Mouse (Mus musculus): Measurements from ENCODE around the gene Hist1h2ba. TPM values are rescaled to one million over a fixed set of nuclear protein-coding genes. Genes with fewer than 3 reads are reported as not detected.
A peak's percentile ranks its signal among the peaks of the same experiment; 100 is the strongest.

The Hist1h2ba gene
- polyA plus RNA-seq, 1 experiment from 2014 or later: not detected

DNA sequence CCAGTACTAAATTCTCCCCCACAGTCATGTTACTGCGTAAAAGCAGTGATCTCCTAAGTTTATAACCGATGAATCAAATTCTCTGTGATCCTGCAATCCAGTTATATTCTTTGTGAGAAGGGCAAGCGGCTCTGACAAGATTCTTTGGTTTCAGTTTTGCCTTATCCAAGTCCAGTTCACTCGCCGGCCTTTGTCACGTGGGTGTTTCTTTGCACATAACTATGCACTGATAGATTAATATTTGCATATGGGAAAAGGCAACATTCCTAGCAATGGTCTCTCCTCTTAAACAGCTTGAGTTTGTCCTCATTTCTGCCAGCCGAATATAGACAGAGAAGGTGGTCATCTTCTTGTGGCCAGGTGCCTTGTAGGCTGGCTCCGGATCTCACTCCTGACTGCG, 3.5 kb downstream of the Hist1h2ba start:
- no peaks in the 10 kb centered on the region for H3K9me3 ChIP-seq (replicated peaks; ENCODE audit: low read length)
- H3K4me2 ChIP-seq (ENCODE audit: low read length): no peak overlapping the region
- no peak overlapping the region for H3K27ac ChIP-seq
- DNase-seq (ENCODE audit: low spot score): no peak
- no peaks in the 10 kb centered on the region for H3K4me1 ChIP-seq (replicated peaks; ENCODE audit: insufficient read depth, low read length)
- WGBS: 78% methylated on average over 9 of the region's 9 CpGs
- no peak overlapping the region for H3K9ac ChIP-seq (ENCODE audit: low read depth, low read length)
- no peak for TF ChIP-seq CTCF (IDR thresholded peaks at IDR 0.05; ENCODE audit: low read depth)
- ATAC-seq (replicated peaks; ENCODE audit: low FRiP score, low read depth): no peak
- H3K27me3 ChIP-seq (ENCODE audit: insufficient read depth, low read length): no peaks in the 10 kb centered on the region
- H3K4me3 ChIP-seq (replicated peaks; ENCODE audit: low read depth, low read length): no peak overlapping the region
- H3K36me3 ChIP-seq (ENCODE audit: insufficient read depth, low read length): no peaks in the 10 kb centered on the region

DNA sequence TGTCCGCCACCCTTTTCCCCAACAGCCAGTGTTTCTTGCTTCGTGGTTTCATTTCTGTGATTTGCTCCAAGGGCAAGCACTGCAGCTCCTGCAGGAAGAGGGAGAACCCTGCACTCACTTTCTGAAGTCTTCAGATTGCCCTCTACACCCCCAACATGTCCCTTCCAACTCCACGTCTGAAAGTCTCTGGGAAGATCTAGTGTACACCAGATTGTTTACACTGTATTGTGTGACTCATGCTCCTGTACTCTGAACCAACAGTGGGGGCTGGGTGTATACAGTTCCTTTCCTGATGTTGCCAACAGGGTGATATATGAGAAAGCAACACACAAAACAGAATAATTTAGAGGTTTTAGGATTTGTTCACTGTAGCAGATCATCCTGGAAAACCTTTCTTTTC, 5.3 kb downstream of the Hist1h2ba start:
- ATAC-seq (replicated peaks; ENCODE audit: low FRiP score, low read depth): peak; percentile 76
- H3K27ac ChIP-seq: no peak overlapping the region
- no peaks in the 10 kb centered on the region for H3K36me3 ChIP-seq (ENCODE audit: insufficient read depth, low read length)
- H3K4me1 ChIP-seq (replicated peaks; ENCODE audit: insufficient read depth, low read length): no peaks in the 10 kb centered on the region
- H3K4me2 ChIP-seq (ENCODE audit: low read length): peak overlapping the region; percentile 11
- no peaks in the 10 kb centered on the region for H3K27me3 ChIP-seq (ENCODE audit: insufficient read depth, low read length)
- WGBS: 25% methylated on average over 3 of the region's 3 CpGs
- H3K9ac ChIP-seq (ENCODE audit: low read depth, low read length): no peak overlapping the region
- H3K9me3 ChIP-seq (replicated peaks; ENCODE audit: low read length): no peaks in the 10 kb centered on the region
- no peak overlapping the region for H3K4me3 ChIP-seq (replicated peaks; ENCODE audit: low read depth, low read length)
- DNase-seq (ENCODE audit: low spot score): peak; percentile 68
- no peak for TF ChIP-seq CTCF (IDR thresholded peaks at IDR 0.05; ENCODE audit: low read depth)

DNA sequence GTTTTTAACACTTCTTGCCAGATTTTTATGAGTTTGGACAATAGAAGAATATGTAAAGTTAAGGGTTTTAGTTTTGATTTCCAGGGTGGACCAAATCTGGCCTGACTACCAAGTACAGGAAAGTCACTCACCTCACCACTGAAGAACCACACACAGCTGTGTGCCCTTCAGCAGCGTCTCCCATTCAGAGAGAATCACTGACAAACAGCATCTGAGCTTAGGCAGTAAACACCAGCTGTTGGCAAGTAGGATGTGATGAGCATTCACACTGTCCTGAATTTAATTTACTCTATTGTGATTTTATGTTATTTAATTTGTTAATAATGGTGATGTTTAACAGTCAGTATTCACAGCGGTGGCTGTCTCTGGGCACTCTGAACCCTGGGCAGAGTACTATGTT, 8.2 kb downstream of the Hist1h2ba start:
- H3K27ac ChIP-seq: no peak overlapping the region
- no peak overlapping the region for H3K9ac ChIP-seq (ENCODE audit: low read depth, low read length)
- ATAC-seq (replicated peaks; ENCODE audit: low FRiP score, low read depth): no peak
- no peak overlapping the region for H3K4me2 ChIP-seq (ENCODE audit: low read length)
- H3K9me3 ChIP-seq (replicated peaks; ENCODE audit: low read length): no peaks in the 10 kb centered on the region
- 69% methylated on average over 2 of the region's 2 CpGs for WGBS
- DNase-seq (ENCODE audit: low spot score): no peak
- no peaks in the 10 kb centered on the region for H3K27me3 ChIP-seq (ENCODE audit: insufficient read depth, low read length)
- no peaks in the 10 kb centered on the region for H3K4me1 ChIP-seq (replicated peaks; ENCODE audit: insufficient read depth, low read length)
- no peaks in the 10 kb centered on the region for H3K36me3 ChIP-seq (ENCODE audit: insufficient read depth, low read length)
- no peak overlapping the region for H3K4me3 ChIP-seq (replicated peaks; ENCODE audit: low read depth, low read length)
- TF ChIP-seq CTCF (IDR thresholded peaks at IDR 0.05; ENCODE audit: low read depth): no peak

DNA sequence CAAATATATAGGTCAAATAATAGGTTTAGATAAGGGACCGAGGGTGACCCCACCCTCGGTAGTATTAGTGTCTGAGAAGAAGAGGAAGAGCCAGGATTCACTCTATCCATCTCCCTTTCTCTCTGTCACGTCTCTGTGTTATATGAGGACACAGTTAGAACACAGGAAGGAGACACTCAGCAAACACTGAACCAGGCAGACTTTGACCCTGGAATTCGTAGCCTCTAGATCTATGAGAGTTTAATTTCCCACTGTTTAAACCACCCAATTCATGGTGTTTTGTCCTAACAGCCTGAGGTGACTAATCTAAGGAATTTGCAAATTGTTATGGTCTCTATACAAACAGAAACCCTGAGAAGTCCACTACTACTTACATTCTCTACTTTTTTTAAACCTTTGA, 16.3 kb downstream of the Hist1h2ba start:
- ATAC-seq (replicated peaks; ENCODE audit: low FRiP score, low read depth): no peak
- Histone ChIP-seq H3K4me1 (replicated peaks; ENCODE audit: insufficient read depth, low read length) (peaks cover 17% of the 10 kb centered on the region), H3K27me3 (ENCODE audit: insufficient read depth, low read length) (no peaks in the 10 kb centered on the region)

DNA sequence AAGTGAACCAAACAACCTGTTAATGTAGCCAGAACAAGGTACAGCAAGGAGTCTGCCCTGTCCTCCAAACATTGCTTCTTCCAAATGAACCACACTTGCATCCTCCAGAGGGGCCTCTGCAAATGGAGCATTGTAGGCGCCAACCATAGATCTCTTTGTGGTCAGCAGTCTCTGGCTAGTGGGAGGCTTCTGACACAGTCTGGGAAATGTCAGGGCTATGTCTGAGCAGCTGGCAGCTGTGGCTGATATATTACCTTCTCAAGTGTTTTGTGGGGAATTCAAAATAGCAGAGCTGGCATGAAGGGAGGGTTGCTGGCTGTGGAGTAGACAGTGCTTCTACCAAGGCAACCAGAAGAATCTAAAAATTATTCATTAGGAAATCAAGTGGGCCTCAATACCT, 17.8 kb downstream of the Hist1h2ba start:
- Histone ChIP-seq H3K27me3 (ENCODE audit: insufficient read depth, low read length) (no peaks in the 10 kb centered on the region), H3K36me3 (ENCODE audit: insufficient read depth, low read length) (no peaks in the 10 kb centered on the region), H3K9ac (ENCODE audit: low read depth, low read length) (no peak overlapping the region), H3K4me1 (replicated peaks; ENCODE audit: insufficient read depth, low read length) (peaks cover 17% of the 10 kb centered on the region), H3K27ac (0 out of 2 replicates have a peak overlapping the region, but pooled peaks have one; percentile 31), H3K4me3 (replicated peaks; ENCODE audit: low read depth, low read length) (no peak overlapping the region), H3K9me3 (replicated peaks; ENCODE audit: low read length) (no peaks in the 10 kb centered on the region), H3K4me2 (ENCODE audit: low read length) (no peak overlapping the region)
- ATAC-seq (replicated peaks; ENCODE audit: low FRiP score, low read depth): no peak
- DNase-seq (ENCODE audit: low spot score): peak; percentile 38
- TF ChIP-seq CTCF (IDR thresholded peaks at IDR 0.05; ENCODE audit: low read depth): no peak
- WGBS: 67% methylated on average over 1 of the region's 1 CpGs

More for the DNA sequence above, 16.3 kb downstream of the Hist1h2ba start:
- TF ChIP-seq CTCF (IDR thresholded peaks at IDR 0.05; ENCODE audit: low read depth): no peak
- no peak overlapping the region for H3K4me3 ChIP-seq (replicated peaks; ENCODE audit: low read depth, low read length)
- no peak overlapping the region for H3K9ac ChIP-seq (ENCODE audit: low read depth, low read length)
- 71% methylated on average over 4 of the region's 4 CpGs for WGBS
- no peak overlapping the region for H3K4me2 ChIP-seq (ENCODE audit: low read length)
- H3K9me3 ChIP-seq (replicated peaks; ENCODE audit: low read length): no peaks in the 10 kb centered on the region
- H3K36me3 ChIP-seq (ENCODE audit: insufficient read depth, low read length): no peaks in the 10 kb centered on the region
- H3K27ac ChIP-seq: no peak overlapping the region
- no peak for DNase-seq (ENCODE audit: low spot score)

DNA sequence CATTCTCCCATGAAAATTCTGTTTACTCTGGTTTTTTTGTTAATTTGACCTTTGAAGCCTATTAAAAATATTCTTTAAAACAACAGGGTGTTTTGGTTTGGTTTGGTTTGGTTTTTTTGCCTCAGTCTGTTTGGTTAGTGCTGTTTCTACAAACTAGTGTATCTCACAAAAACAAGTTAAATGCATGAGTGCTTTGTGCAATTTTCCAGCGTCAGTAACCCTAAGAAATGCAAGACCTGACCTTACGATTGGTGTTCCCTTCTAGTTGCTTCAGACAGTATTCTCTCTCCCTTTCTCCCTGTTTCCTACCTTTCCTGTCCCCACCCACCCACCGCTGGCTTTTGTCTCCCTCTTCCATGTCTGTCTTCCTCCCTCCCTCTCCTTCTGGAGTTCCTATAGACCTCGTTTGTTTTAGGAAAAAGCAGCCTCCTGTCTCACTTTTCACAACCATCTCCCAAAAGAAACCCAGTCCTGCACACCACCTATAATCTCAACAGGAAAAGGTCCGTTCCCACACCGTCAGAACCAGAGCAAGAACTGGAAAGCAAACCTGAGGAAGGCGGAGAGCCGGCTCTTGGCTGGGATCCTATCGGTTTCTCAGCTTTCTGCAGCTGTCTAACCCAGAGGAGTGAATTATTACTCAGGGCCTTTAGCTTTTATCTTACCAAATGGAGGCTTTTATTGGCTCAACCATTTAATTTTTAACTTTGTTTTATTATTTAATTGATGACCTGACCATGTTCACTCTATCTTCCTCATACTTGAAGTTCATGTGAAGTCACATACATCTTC, 19.4 kb downstream of the Hist1h2ba start, which contains the start of gene Slc17a4:
Gene Slc17a4 (minus strand): TSS at position 634 of the 792 bp plus-strand sequence.
- no peak; the same call in 1 of the 2 replicates for ATAC-seq (replicated peaks; ENCODE audit: low FRiP score, low read depth)
- WGBS: 16% methylated on average over 9 of the region's 9 CpGs
- H3K27ac ChIP-seq: peak within 1 kb of the TSS; percentile 75

More for the DNA sequence above, 19.4 kb downstream of the Hist1h2ba start, which contains the start of gene Slc17a4:
- no peaks in the 10 kb centered on the region for H3K9me3 ChIP-seq (replicated peaks; ENCODE audit: low read length)
- no peak for TF ChIP-seq CTCF (IDR thresholded peaks at IDR 0.05; ENCODE audit: low read depth)
- H3K4me2 ChIP-seq (ENCODE audit: low read length): peak within 1 kb of the TSS; percentile 32
- H3K9ac ChIP-seq (ENCODE audit: low read depth, low read length): no peak within 1 kb of the TSS
- H3K36me3 ChIP-seq (ENCODE audit: insufficient read depth, low read length): no peaks in the 10 kb centered on the region
- H3K4me3 ChIP-seq (replicated peaks; ENCODE audit: low read depth, low read length): no peak within 1 kb of the TSS
- DNase-seq (ENCODE audit: low spot score): peak; percentile 63
- H3K4me1 ChIP-seq (replicated peaks; ENCODE audit: insufficient read depth, low read length): peaks cover 17% of the 10 kb centered on the region
- H3K27me3 ChIP-seq (ENCODE audit: insufficient read depth, low read length): no peaks in the 10 kb centered on the region
